Mouse (Mus musculus) mature B cell (primary cell): ENCODE measurements around the gene Ncbp1.

Experiments
- in situ Hi-C: fragments of 300-500 bp; cut with MboI; formaldehyde crosslinking; loops from 2 replicates; pipeline ENCODE4 v1.14.3; 2019

The Ncbp1 gene

GRCm38 (mm10) chr4:46201834-46202561, 63.6 kb downstream of the Ncbp1 start:
- in situ Hi-C loops, result no loop called here

- in situ Hi-C loops, result no loop called here
Observed at GRCm38 (mm10) chr4:46202562-46203126, 64.2 kb downstream of the Ncbp1 start.

- in situ Hi-C loops, result no loop called here
Observed at GRCm38 (mm10) chr4:46221090-46221489, 82.7 kb downstream of the Ncbp1 start.
